Mouse (Mus musculus) embryonic fibroblast, embryonic 13.5 days (primary cell): Measurements from ENCODE around the gene Sirt4. TPM values are rescaled to one million over a fixed set of nuclear protein-coding genes. Genes with fewer than 3 reads are reported as not detected.

ENCODE experiments used
- H3K27ac ChIP-seq: 2 replicates; pipeline ENCODE4 v1.5.1; 2012; ENCODE audit warnings: low read length, control low read depth, inconsistent platforms; ENCODE audit not compliant: insufficient read depth
- H3K4me1 ChIP-seq: 2 replicates; pipeline ENCODE4 v1.6.1; 2011; ENCODE audit warnings: low read length; ENCODE audit not compliant: control insufficient read depth, insufficient read depth
- H3K4me3 ChIP-seq: 2 replicates; pipeline ENCODE4 v1.5.1; 2011; ENCODE audit warnings: mild to moderate bottlenecking, control low read depth, low read length; ENCODE audit not compliant: insufficient read depth
- CTCF ChIP-seq: IDR thresholded peaks from 2 replicates; pipeline ENCODE4 v1.5.1; 2011; ENCODE audit warnings: mild to moderate bottlenecking, control low read depth, low read length, moderate library complexity, borderline replicate concordance; ENCODE audit not compliant: insufficient read depth
- POLR2A ChIP-seq: IDR thresholded peaks from 2 replicates; pipeline ENCODE4 v1.6.1; 2011; ENCODE audit warnings: low read depth, mild to moderate bottlenecking, control low read depth, low read length, moderate library complexity
- polyA plus RNA-seq: library from polyadenylated mRNA; stranded (reverse); fragments of >200 nt; gene quantifications from 2 replicates; pipeline ENCODE4 v1.2.4, GENCODE M21; 2011; ENCODE audit warnings: low read depth; ENCODE audit not compliant: missing spikeins, insufficient read length

Gene Sirt4
- polyA plus RNA-seq, 1 experiment, result 18.5 TPM

- Histone ChIP-seq H3K27ac (peak overlapping the region; percentile 53), H3K4me1 (peaks cover 16% of the 10 kb centered on the region), H3K4me3 (no peak overlapping the region)
- TF ChIP-seq CTCF (no peak), POLR2A (peak; percentile 43; the same call in 1 of the 2 replicates)
Measured at GRCm38 (mm10) chr5:115491771-115492322, 7.3 kb upstream of the Sirt4 start.

DNA sequence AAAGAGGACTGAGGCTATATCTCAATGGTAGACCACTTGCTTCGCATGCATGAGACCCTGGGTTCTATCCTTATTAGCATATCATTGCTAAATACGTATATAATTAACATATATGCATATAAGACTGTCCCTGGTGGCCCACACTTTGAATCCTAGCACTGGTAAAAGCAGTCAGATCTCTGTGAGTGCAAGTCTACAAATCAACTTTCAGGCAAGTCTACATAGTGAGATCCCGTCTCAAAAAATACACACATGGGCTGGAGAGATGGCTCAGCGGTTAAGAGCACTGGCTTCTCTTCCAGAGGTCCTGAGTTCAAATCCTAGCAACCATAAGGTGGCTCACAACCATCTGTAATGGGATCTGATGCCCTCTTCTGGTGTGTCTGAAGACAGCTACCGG lies 6.6 kb upstream of the Sirt4 start:
- TF ChIP-seq CTCF (no peak), POLR2A (no peak; the same call in 1 of the 2 replicates)
- no peak overlapping the region for H3K4me3 ChIP-seq
- H3K27ac ChIP-seq, result peak overlapping the region; percentile 35; the same call in 1 of the 2 replicates
- peaks cover 16% of the 10 kb centered on the region for H3K4me1 ChIP-seq

DNA sequence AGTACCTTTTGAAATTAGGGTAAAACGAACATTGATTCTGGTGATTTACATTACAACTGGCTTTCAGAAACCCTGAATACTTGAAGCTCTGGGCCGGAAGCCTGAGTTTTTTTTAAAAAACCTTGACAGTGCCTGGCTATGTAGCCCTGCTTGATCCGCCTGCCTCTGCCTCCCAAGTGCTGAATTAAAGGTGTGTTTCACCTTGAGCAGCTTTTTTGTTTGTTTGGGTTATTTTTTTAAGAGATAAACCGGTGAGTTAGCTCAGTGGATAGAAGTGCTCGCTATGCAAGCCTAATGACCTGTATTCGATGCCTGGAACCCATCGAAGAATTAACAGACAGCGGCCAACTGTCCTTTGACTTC lies 6.1 kb upstream of the Sirt4 start:
- Histone ChIP-seq H3K4me3 (no peak overlapping the region), H3K4me1 (peaks cover 16% of the 10 kb centered on the region), H3K27ac (no peak overlapping the region)
- TF ChIP-seq CTCF (no peak), POLR2A (peak; percentile 63; the same call in 1 of the 2 replicates)

DNA sequence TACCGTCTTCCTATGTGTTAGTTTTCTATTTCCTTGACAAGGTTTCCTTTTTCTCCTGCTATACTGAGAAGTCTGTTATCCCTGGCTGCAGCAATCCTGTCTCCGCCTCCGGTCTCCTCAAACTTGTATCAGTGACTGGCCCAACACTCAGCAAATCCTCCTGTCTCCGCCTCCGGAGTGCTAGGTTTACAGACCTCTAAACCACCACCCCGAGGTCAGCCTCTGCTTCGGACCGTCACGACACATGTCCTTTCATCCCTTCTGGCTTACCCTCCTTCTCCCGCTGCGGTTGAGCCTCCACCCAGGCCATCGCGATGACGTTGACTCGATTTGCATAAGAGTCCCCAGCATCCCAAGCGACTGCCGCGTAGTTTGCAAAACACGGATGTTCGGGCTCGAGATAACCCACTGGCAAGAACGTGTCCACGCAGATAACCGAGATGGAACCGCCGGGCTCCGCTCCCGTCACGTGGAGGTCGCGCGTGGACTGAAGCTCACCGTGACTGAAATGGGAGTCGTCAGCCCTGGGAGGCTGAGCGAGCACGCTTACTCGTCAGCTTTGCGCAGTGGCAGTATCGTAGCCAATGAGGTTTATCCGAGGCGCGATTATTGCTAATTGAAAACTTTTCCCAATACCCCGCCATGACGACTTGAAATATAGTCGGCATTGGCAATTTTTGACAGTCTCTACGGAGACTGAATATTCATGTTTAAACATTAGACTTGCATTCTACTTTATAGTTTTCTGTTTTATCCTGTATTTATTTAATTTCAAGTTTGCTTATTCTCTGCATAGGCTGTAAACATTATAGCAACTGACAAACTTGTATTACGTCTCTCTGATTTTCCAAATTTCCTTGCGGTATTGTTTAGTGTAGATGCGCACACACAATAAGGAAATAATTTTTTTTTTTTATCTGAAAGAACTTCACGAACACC lies 5.4 kb upstream of the Sirt4 start:
- peak overlapping the region; percentile 93 for H3K27ac ChIP-seq
- H3K4me3 ChIP-seq, result no peak overlapping the region
- TF ChIP-seq CTCF (no peak), POLR2A (peak; percentile 90)
- peaks cover 16% of the 10 kb centered on the region for H3K4me1 ChIP-seq

- Histone ChIP-seq H3K4me3 (peak overlapping the region; percentile 10; the same call in 1 of the 2 replicates), H3K4me1 (peaks cover 10% of the 10 kb centered on the region; the same call in 1 of the 2 replicates), H3K27ac (peak overlapping the region; percentile 98)
- TF ChIP-seq CTCF (no peak), POLR2A (peak; percentile 96)
Measured at GRCm38 (mm10) chr5:115488841-115489698, 4.5 kb upstream of the Sirt4 start.

DNA sequence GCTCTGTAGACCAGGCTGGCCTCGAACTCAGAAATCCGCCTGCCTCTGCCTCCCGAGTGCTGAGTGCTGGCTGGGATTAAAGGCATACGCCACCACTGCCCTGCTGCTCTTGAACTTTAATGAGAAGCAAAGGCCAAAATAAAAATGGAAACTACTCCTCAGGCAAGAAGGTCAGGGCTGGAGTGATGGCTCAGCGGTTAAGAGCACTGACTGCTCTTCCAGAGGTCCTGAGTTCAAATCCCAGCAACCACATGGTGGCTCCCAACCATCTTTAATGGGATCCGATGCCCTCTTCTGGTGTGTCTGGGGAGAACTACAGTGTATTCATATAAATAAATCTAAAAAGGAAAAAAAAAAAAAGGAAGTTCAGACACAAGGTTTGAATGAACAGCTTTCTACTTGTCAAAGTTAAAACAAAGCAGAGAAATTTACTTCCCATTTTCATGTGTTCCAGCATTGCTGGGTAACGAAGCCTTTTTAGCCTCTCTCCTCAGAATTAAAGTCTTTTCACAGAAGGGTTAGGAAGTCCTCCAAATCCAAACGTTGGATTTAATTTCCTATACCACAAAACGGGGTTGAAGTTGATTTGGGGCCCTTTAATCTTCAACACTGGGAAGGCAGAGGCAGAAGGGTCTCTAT lies 3.5 kb upstream of the Sirt4 start:
- no peak overlapping the region for H3K27ac ChIP-seq
- H3K4me3 ChIP-seq, result no peak overlapping the region
- TF ChIP-seq POLR2A, result no peak
- no peak for TF ChIP-seq CTCF
- 0 out of 2 replicates have a peak, but pooled peaks cover 6% of the 10 kb centered on the region for H3K4me1 ChIP-seq

DNA sequence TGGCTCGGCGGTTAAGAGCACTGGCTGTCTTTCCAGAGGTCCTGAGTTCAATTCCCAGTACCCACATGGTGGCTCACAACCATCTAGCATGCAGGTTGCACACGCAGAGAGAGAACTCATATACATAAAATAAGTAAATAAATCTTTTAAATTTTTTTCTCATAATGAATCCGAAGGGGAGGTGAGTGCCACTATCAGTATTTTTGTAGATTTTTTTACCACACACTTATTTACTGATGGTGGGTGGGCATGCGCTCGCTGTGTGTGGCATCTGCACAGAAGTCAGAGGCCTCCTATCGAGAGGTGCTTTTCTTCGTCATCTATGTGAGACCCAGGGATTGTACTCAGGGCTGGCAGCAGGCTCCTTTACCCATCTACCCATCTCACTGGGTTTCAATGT lies 2.8 kb upstream of the Sirt4 start:
- Histone ChIP-seq H3K4me3 (no peak overlapping the region), H3K27ac (no peak overlapping the region), H3K4me1 (0 out of 2 replicates have a peak, but pooled peaks cover 4% of the 10 kb centered on the region)
- no peak for TF ChIP-seq POLR2A
- TF ChIP-seq CTCF, result no peak

DNA sequence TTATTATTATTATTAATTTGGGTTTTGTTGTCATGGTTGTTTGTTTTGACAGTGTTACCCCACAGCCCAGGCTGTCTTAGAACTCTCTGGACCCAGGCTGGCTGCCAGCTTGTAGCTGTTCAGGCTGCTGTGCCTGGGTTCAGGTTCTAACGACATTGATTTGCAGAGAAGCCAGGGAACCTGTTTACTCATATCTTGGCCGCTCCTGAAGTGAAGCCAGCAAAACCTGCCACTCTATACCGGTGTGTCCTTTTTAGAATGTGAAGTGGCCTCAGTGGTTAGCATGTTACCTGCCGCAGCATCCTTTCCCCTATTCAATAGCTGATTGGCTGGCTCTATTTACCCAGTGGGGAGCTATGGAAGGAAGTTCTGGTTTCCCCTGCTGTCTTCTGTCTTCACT lies 2.2 kb upstream of the Sirt4 start:
- TF ChIP-seq CTCF (no peak), POLR2A (no peak)
- Histone ChIP-seq H3K4me3 (no peak overlapping the region), H3K27ac (no peak overlapping the region), H3K4me1 (no peaks in the 10 kb centered on the region)

GRCm38 (mm10) chr5:115485489-115486205 lies 1.1 kb upstream of the Sirt4 start:
- H3K27ac ChIP-seq, result no peak overlapping the region
- no peak overlapping the region for H3K4me3 ChIP-seq
- no peaks in the 10 kb centered on the region for H3K4me1 ChIP-seq
- TF ChIP-seq CTCF, result no peak
- TF ChIP-seq POLR2A, result no peak
